9 mouse cellular contexts compared by ENCODE assay signal in the genomic region with DNA sequence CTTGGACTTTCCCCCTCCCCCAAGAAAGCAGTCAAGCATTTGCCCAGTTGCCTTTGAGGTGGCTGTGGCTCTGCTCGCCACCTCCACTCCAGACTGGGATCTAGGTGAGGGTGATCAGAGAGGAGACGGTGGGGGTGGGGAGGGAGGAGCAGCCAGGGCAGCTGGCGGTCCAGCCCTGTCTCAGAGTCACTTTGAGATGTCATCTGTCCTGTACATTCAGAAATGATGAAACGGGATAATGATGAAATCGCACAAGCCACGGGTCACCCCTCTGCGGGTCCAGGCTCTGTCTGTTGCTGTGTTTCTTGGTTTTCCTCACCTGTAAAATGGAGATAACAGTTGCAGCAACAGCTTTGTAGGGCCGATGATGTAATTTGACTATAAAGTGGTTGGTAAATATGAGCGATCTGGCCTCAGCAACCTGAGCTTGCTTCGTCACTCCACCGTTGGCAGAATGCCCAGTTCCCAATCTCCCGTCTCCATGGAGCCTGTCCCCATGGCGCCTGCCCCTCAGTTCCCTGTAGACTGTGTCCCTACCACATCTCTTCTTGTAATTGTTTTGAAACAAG. TPM values are rescaled to one million over a fixed set of nuclear protein-coding genes. Genes with fewer than 3 reads are reported as not detected.
DNase-seq lines count a peak whose midpoint lies in the region; ATAC-seq lines count a peak whose summit lies in the region.
"Had no signal": no experiment of that assay in that cellular context is flagged by ENCODE, and none has a peak within 500 bp of the region (broad histone marks: within the 10 kb centered on the region; RNA-seq: fewer than 3 reads in every experiment).

No protein-coding gene starts in this region.

- H3K4me1 ChIP-seq in limb, embryonic 13.5 days, result peaks cover 29% of the 10 kb centered on the region
- H3K4me1 ChIP-seq in midbrain, embryonic 14.5 days (ENCODE audit: control insufficient read depth, insufficient read depth, low read length), result peaks cover 16% of the 10 kb centered on the region
- H3K4me1 ChIP-seq in stomach, embryonic 15.5 days, result peaks cover 18% of the 10 kb centered on the region

- ATAC-seq in common myeloid progenitor, adult 5-6 weeks (replicated peaks; ENCODE audit: low read depth, poor library complexity, severe bottlenecking), result peak; percentile 79
- peak; percentile 42 for ATAC-seq in limb, embryonic 13.5 days (ENCODE audit: low FRiP score, low read depth)
- ATAC-seq in midbrain, embryonic 14.5 days (ENCODE audit: low FRiP score, low TSS enrichment), result peak; percentile 49
- peak; percentile 79 for ATAC-seq in stomach, embryonic 15.5 days (ENCODE audit: insufficient read depth, low FRiP score, low read depth)

- DNase-seq in left cerebral cortex, adult 18-20 months (ENCODE audit: low spot score in 2 of 2), result peak; percentile 73 to 78
- DNase-seq in left cerebral cortex, adult 11 months (ENCODE audit: low spot score), result no peak
- DNase-seq in heart, adult 11 months, result peak; percentile 97
- peak; percentile 75 for DNase-seq in kidney, adult 11 months
- peak; percentile 80 for DNase-seq in midbrain, embryonic 14.5 days

- peak overlapping the region; percentile 56 for H3K9ac ChIP-seq in limb, embryonic 13.5 days
- H3K9ac ChIP-seq in midbrain, embryonic 14.5 days (replicated peaks; ENCODE audit: low read length), result peak overlapping the region; percentile 39
- H3K9ac ChIP-seq in stomach, embryonic 15.5 days, result no peak overlapping the region

- peak overlapping the region; percentile 33 for H3K4me3 ChIP-seq in limb, embryonic 13.5 days
- H3K4me3 ChIP-seq in midbrain, embryonic 14.5 days (replicated peaks; ENCODE audit: low read depth, low read length), result peak overlapping the region; percentile 14; the same call in 1 of the 2 replicates
- H3K4me3 ChIP-seq in stomach, embryonic 15.5 days (replicated peaks), result peak overlapping the region; percentile 15

- H3K4me2 ChIP-seq in limb, embryonic 13.5 days (replicated peaks), result peak overlapping the region; percentile 66
- H3K4me2 ChIP-seq in midbrain, embryonic 14.5 days (ENCODE audit: low read length), result peak overlapping the region; percentile 52
- peak overlapping the region; percentile 57 for H3K4me2 ChIP-seq in stomach, embryonic 15.5 days

- WGBS in limb, embryonic 13.5 days, result 37% methylated on average over 13 of the region's 13 CpGs
- 37% methylated on average over 13 of the region's 13 CpGs for WGBS in midbrain, embryonic 14.5 days
- 29% methylated on average over 13 of the region's 13 CpGs for WGBS in stomach, embryonic 15.5 days

- no peaks in the 10 kb centered on the region for H3K36me3 ChIP-seq in limb, embryonic 13.5 days
- H3K36me3 ChIP-seq in midbrain, embryonic 14.5 days (ENCODE audit: control insufficient read depth, insufficient read depth, low read length), result no peaks in the 10 kb centered on the region
- no peaks in the 10 kb centered on the region for H3K36me3 ChIP-seq in stomach, embryonic 15.5 days

- no peaks in the 10 kb centered on the region for H3K9me3 ChIP-seq in limb, embryonic 13.5 days
- H3K9me3 ChIP-seq in midbrain, embryonic 14.5 days (ENCODE audit: control insufficient read depth, low read length), result no peaks in the 10 kb centered on the region
- no peaks in the 10 kb centered on the region for H3K9me3 ChIP-seq in stomach, embryonic 15.5 days

- no peaks in the 10 kb centered on the region for H3K27me3 ChIP-seq in limb, embryonic 13.5 days
- H3K27me3 ChIP-seq in midbrain, embryonic 14.5 days (ENCODE audit: control insufficient read depth, insufficient read depth, low read length), result no peaks in the 10 kb centered on the region
- H3K27me3 ChIP-seq in stomach, embryonic 15.5 days (replicated peaks), result no peaks in the 10 kb centered on the region

- H3K27ac ChIP-seq in limb, embryonic 13.5 days, result peak overlapping the region; percentile 73
- peak overlapping the region; percentile 71; the same call in 1 of the 2 replicates for H3K27ac ChIP-seq in midbrain, embryonic 14.5 days (replicated peaks; ENCODE audit: low read depth, low read length)
- H3K27ac ChIP-seq in stomach, embryonic 15.5 days, result peak overlapping the region; percentile 62
- H3K27ac ChIP-seq: macrophage had no signal

RNA-seq across cellular contexts. Expression of a gene that starts 8.1 kb away (rescaled TPM):
- total RNA-seq in left cerebral cortex, adult 18-20 months (2021), result 10 to 100 TPM; 35.8 to 41.3 TPM
- total RNA-seq in common myeloid progenitor, adult 5-6 weeks (2017), result 1.4 and 4.2 TPM in 2 replicates
- 75.9 and 77.0 TPM in 2 replicates for polyA plus RNA-seq in limb, embryonic 13.5 days (2015; fragmentation: Nextera tagmentation; extraction: Ambion mirVana)
- 6.2 and 7.3 TPM in 2 replicates for polyA plus RNA-seq in midbrain, embryonic 14.5 days (2014; fragmentation: Nextera tagmentation; extraction: Ambion mirVana)
- 45.6 and 45.8 TPM in 2 replicates for polyA plus RNA-seq in stomach, embryonic 15.5 days (2015; fragmentation: Nextera tagmentation; extraction: Ambion mirVana)

RNA-seq across cellular contexts. Expression of a gene that starts 59.1 kb away (rescaled TPM):
- total RNA-seq in left cerebral cortex, adult 18-20 months (2021), result 10 to 100 TPM; 14.1 to 14.8 TPM
- total RNA-seq in common myeloid progenitor, adult 5-6 weeks (2017), result 30.5 and 41.6 TPM in 2 replicates
- polyA plus RNA-seq in limb, embryonic 13.5 days (2015; fragmentation: Nextera tagmentation; extraction: Ambion mirVana), result 44.9 and 46.0 TPM in 2 replicates
- polyA plus RNA-seq in midbrain, embryonic 14.5 days (2014; fragmentation: Nextera tagmentation; extraction: Ambion mirVana), result 48.2 and 48.4 TPM in 2 replicates
- polyA plus RNA-seq in stomach, embryonic 15.5 days (2015; fragmentation: Nextera tagmentation; extraction: Ambion mirVana), result 42.4 and 47.0 TPM in 2 replicates

RNA-seq across cellular contexts. Expression of a gene that starts 59.4 kb away (rescaled TPM):
- total RNA-seq in left cerebral cortex, adult 18-20 months (2021), result 10 to 100 TPM; 60.4 to 60.9 TPM
- 45.3 and 60.5 TPM in 2 replicates for total RNA-seq in common myeloid progenitor, adult 5-6 weeks (2017)
- polyA plus RNA-seq in limb, embryonic 13.5 days (2015; fragmentation: Nextera tagmentation; extraction: Ambion mirVana), result 128 and 133 TPM in 2 replicates
- 97.2 and 105 TPM in 2 replicates for polyA plus RNA-seq in midbrain, embryonic 14.5 days (2014; fragmentation: Nextera tagmentation; extraction: Ambion mirVana)
- polyA plus RNA-seq in stomach, embryonic 15.5 days (2015; fragmentation: Nextera tagmentation; extraction: Ambion mirVana), result 98.8 and 107 TPM in 2 replicates
